Mouse (Mus musculus) left cerebral cortex, postnatal 25 days (tissue): ENCODE data around the gene Irs3. TPM values are rescaled to one million over a fixed set of nuclear protein-coding genes. Genes with fewer than 3 reads are reported as not detected.

Source experiments
- DNase-seq, 2 experiments: peaks; one replicate each; pipeline ENCODE4 v3.0.0; 2022; ENCODE audit warnings: low spot score in 2 of 2, mixed read lengths in 1 of 2
- intact Hi-C: fragments of 180-260 bp; cut with DNase I; formaldehyde crosslinking; loops from one replicate; pipeline ENCODE4 v1.15.1; 2025
- total RNA-seq, 2 experiments: library from RNA; stranded (reverse); gene quantifications; 2 replicates each; pipeline ENCODE4 v1.2.3; 2021

Gene Irs3
- total RNA-seq, 2 experiments from 2014 or later: 0.32 TPM; not detected in 1

DNA sequence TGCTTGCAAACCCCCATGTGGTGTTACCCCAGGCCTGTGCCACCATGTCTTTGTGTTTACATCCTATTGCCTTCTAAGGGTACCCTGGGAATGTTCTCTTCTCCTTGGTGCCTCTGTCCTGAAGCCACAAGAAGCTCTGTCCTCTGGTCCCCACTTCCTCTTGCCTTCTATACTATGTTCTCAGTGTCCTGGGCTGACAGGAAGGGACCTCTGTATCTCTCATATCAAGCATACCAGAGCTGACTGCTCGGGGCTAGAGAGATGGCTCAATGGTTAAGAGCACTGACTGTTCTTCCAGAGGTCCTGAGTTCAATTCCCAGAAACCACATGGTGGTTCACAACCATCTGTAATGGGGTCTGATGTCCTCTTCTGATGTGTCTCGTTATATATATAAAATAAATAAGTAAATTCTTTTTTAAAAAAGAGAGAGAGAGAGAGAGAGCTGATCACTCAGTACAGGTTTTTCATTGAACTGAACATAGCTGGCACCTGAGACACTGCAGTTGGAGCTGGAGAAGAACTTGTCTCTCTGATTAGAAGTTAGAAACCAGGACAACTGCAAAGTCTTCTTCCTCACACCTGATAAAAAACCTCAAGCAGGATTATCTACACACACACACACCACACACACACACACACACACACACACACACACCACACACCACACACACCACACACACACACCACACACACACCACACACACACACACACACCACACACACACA lies 47.3 kb downstream of the Irs3 start:
- intact Hi-C loops: no loop called here
- no peak for DNase-seq

GRCm38 (mm10) chr5:137597625-137598024 lies 47.9 kb downstream of the Irs3 start:
- intact Hi-C loops: no loop called here
- DNase-seq: no peak

DNA sequence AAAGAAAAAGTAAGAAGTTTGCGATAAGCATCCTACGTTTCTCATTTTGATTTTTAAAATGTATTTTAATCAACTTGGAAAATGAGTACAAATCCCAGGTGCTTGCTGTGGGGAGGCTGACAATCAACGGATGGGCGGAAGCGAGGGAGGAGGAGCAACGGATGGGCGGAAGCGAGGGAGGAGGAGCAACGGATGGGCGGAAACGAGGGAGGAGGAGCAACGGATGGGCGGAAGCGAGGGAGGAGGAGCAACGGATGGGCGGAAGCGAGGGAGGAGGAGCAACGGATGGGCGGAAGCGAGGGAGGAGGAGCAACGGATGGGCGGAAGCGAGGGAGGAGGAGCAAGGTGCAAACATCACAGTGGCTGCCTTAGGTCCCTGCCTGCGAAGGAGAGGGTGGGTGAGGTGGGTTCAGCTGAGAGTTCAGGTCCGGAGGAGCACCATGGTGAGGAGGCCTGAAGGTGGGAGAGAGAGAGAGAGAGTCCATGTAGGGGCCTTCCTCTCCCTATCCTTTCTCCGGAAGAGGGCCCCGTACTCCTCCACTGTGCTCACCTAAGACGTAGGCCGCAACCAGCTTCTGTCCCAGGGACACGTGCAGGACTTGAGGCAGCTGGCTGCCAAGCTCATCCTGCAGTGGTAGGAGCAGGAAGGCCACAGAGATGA lies 48.8 kb downstream of the Irs3 start:
- no peak for DNase-seq

DNA sequence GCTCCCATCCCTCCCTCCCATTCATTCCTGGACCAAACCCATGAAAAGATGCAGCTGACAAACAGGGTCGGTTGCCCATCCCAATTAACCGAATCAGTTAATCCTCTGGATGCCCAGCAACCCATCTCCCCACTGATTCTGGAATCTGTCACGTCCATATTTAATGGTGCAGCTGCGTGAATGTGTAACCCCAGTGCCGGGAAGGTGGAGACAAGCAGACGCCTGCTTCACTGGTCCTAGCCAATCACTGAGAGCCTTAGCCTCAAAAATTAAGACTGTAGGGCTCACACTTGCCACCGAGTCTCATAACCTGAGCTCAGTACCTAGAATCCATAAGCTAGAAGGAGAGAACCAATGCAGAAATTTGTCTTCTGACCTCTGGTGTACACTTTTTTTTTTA lies 49.6 kb downstream of the Irs3 start:
- intact Hi-C loops: no loop called here
- no peak for DNase-seq

More for the DNA sequence above, 48.8 kb downstream of the Irs3 start:
- intact Hi-C loops: no loop called here

Other genes starting within 250 kb of the Irs3 start
- under 1 TPM; 0.16 to 0.32 TPM for gene Zan, start 168.7 kb downstream of the Irs3 start, total RNA-seq
- gene Pop7, start 143.2 kb downstream of the Irs3 start, total RNA-seq: 10 to 100 TPM; 30.2 to 37.0 TPM
- gene Gigyf1, start 127.2 kb downstream of the Irs3 start, total RNA-seq: 10 to 100 TPM; 39.9 to 48.6 TPM
- gene Epo, start 112.5 kb downstream of the Irs3 start, total RNA-seq: not detected
- gene Gnb2, start 112.2 kb downstream of the Irs3 start, total RNA-seq: 100 to 1,000 TPM; 662 to 684 TPM
- 100 to 1,000 TPM; 109 to 118 TPM for gene Actl6b, start 92.2 kb downstream of the Irs3 start, total RNA-seq
- 1 to 10 TPM; 8.1 to 8.9 TPM for gene Tfr2, start 75.9 kb downstream of the Irs3 start, total RNA-seq
- 10 to 100 TPM; 18.2 to 22.2 TPM for gene Mospd3, start 44.7 kb downstream of the Irs3 start, total RNA-seq
- gene Pcolce, start 31.9 kb downstream of the Irs3 start, total RNA-seq: 10 to 100 TPM; 12.1 to 13.7 TPM
- gene Fbxo24, start 16.7 kb downstream of the Irs3 start, total RNA-seq: under 1 TPM; 0.18 to 0.21 TPM
- gene Lrch4, start 16.6 kb downstream of the Irs3 start, total RNA-seq: 10 to 100 TPM; 12.2 to 13.5 TPM
- gene Gm20605, start 16.5 kb downstream of the Irs3 start, total RNA-seq: 10 to 100 TPM in 1 of 2 experiments, 1 to 10 TPM in 1; 9.2 to 11.8 TPM
- 1 to 10 TPM; 2.3 to 4.7 TPM for gene Sap25, start 4.4 kb downstream of the Irs3 start, total RNA-seq
- 10 to 100 TPM; 40.0 to 43.9 TPM for gene Agfg2, start 39.0 kb upstream of the Irs3 start, total RNA-seq
- 10 to 100 TPM; 69.0 to 73.4 TPM for gene Nyap1, start 95.9 kb upstream of the Irs3 start, total RNA-seq
- gene Tsc22d4, start 100.0 kb upstream of the Irs3 start, total RNA-seq: 100 to 1,000 TPM; 173 to 195 TPM
- gene Ppp1r35, start 133.1 kb upstream of the Irs3 start, total RNA-seq: 10 to 100 TPM; 23.4 to 27.1 TPM
- gene Mepce, start 141.9 kb upstream of the Irs3 start, total RNA-seq: 10 to 100 TPM; 41.4 to 45.0 TPM
- gene Zcwpw1, start 142.1 kb upstream of the Irs3 start, total RNA-seq: 1 to 10 TPM; 4.6 to 6.7 TPM
- 1 to 10 TPM in 1 of 2 experiments, under 1 TPM in 1; 0.92 to 1.2 TPM for gene Pilra, start 190.6 kb upstream of the Irs3 start, total RNA-seq
- not detected for gene Pilrb1, start 212.4 kb upstream of the Irs3 start, total RNA-seq
- gene Pilrb2, start 226.1 kb upstream of the Irs3 start, total RNA-seq: not detected